Mouse (Mus musculus): ENCODE measurements around the gene Ralgapa1. TPM values are rescaled to one million over a fixed set of nuclear protein-coding genes. Genes with fewer than 3 reads are reported as not detected.

The Ralgapa1 gene
- 100 to 1,000 TPM; 112 to 126 TPM for total RNA-seq (2021)
- long read RNA-seq, experiment 1, full-length matches to known transcripts = 1 of 10 reads
- long read RNA-seq, experiment 1, partial matches to known transcripts = 6 of 10 reads
- long read RNA-seq, experiment 1, other reads (novel, unspliced or antisense) = 3 of 10 reads
- long read RNA-seq, experiment 2, full-length matches to known transcripts = 3 of 18 reads
- long read RNA-seq, experiment 2, partial matches to known transcripts = 5 of 18 reads
- long read RNA-seq, experiment 2, other reads (novel, unspliced or antisense) = 10 of 18 reads

GRCm38 (mm10) chr12:55820661-55821314, at the start of gene Ralgapa1:
Gene Ralgapa1 (minus strand): TSS chr12:55821167.
- intact Hi-C loops (cut with DNase I) = loop anchor here (5.0 kb wide), 1 partner anchor 43 kb away; no protein-coding TSS in a partner anchor

GRCm38 (mm10) chr12:55869622-55870322, 48.8 kb upstream of the Ralgapa1 start:
- no peak for DNase-seq (ENCODE audit: low spot score in 2 of 2)
- intact Hi-C loops (cut with DNase I) = no loop called here

More at GRCm38 (mm10) chr12:55820661-55821314, at the start of gene Ralgapa1:
- DNase-seq (ENCODE audit: low spot score in 2 of 2) = peak; percentile 87 to 93

GRCm38 (mm10) chr12:55867738-55868137, 46.8 kb upstream of the Ralgapa1 start:
- no peak for DNase-seq (ENCODE audit: low spot score in 2 of 2)
- intact Hi-C loops (cut with DNase I) = no loop called here

- intact Hi-C loops (cut with DNase I) = no loop called here
- no peak for DNase-seq (ENCODE audit: low spot score in 2 of 2)
Observed at GRCm38 (mm10) chr12:55860631-55861030, 39.7 kb upstream of the Ralgapa1 start.

GRCm38 (mm10) chr12:55859409-55860349, 38.7 kb upstream of the Ralgapa1 start:
- DNase-seq (ENCODE audit: low spot score in 2 of 2) = no peak
- intact Hi-C loops (cut with DNase I) = no loop called here

GRCm38 (mm10) chr12:55850650-55851049, 29.7 kb upstream of the Ralgapa1 start:
- intact Hi-C loops (cut with DNase I) = no loop called here
- DNase-seq (ENCODE audit: low spot score in 2 of 2) = no peak

GRCm38 (mm10) chr12:55847851-55848250, 26.9 kb upstream of the Ralgapa1 start:
- DNase-seq (ENCODE audit: low spot score in 2 of 2) = no peak
- intact Hi-C loops (cut with DNase I) = no loop called here

GRCm38 (mm10) chr12:55846741-55847140, 25.8 kb upstream of the Ralgapa1 start:
- intact Hi-C loops (cut with DNase I) = no loop called here
- no peak for DNase-seq (ENCODE audit: low spot score in 2 of 2)

- intact Hi-C loops (cut with DNase I) = loop anchor here (10.0 kb wide), 1 partner anchor 523 kb away; no protein-coding TSS in a partner anchor
- no peak for DNase-seq (ENCODE audit: low spot score in 2 of 2)
Observed at GRCm38 (mm10) chr12:55837495-55837894, 16.5 kb upstream of the Ralgapa1 start.

GRCm38 (mm10) chr12:55836199-55836951, 15.4 kb upstream of the Ralgapa1 start, which contains the start of gene Brms1l:
Gene Brms1l (plus strand): TSS chr12:55836324.
- peak; percentile 97 to 98 for DNase-seq (ENCODE audit: low spot score in 2 of 2)
- intact Hi-C loops (cut with DNase I) = loop anchor here (10.0 kb wide), 1 partner anchor 522 kb away; no protein-coding TSS in a partner anchor

DNA sequence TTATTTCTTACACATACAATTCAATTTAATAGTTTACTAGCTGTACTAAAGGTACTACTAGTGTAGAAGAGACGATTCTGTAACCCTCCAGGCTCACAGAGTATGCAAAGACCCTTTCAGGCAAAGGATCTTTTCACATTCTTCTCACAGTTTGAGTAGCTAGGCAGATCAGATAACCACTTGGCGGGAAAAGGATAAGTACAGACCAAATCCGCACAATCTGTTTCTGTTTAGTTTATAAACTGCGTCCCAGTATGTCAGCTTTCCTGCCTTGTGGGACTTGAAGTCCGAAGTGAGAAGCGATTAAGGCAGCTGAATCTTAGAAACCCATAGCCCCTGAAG, 14.9 kb upstream of the Ralgapa1 start:
- intact Hi-C loops (cut with DNase I) = loop anchor here (10.0 kb wide), 1 partner anchor 521 kb away; no protein-coding TSS in a partner anchor
- DNase-seq (ENCODE audit: low spot score in 2 of 2) = no peak

GRCm38 (mm10) chr12:55834891-55835290, 13.9 kb upstream of the Ralgapa1 start:
- intact Hi-C loops (cut with DNase I) = loop anchor here (5.0 to 10.0 kb wide), 2 partner anchors 318 to 520 kb away; no protein-coding TSS in a partner anchor
- DNase-seq (ENCODE audit: low spot score in 2 of 2) = no peak

DNA sequence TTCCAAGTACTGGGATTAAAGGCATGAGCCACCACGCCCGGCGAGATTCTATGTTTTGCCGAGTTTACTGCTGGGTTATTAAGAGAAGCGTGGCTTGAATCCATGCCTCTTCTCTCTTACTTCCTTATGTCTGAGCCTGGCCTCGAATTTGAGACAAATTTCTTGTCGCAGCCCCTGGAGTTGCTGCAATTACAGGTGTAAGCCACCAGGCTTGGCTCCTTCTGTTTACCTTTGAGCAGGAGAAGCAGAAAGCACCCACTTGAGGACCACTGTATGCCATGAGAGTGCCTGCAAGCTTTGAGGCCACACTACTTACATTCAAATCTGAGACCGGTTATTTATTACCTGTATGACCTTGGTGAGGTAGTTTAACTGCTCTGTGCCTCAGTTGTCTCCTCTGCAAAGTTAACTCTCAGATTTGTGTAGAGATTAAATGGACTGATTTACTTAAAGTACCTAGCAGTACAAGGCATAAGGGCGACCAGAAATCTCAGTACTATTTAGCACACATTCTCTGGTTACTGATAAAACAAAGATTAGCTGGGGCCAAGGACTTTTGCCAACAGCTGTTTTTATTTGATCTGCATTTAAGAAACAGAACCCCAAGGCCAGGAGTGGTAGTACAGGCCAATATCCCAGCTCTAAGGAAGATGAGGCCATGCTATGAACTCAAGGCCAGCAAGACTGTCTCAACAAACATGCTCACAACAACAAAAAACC, 13.1 kb upstream of the Ralgapa1 start:
- intact Hi-C loops (cut with DNase I) = loop anchor here (5.0 to 10.0 kb wide), 2 partner anchors 317 to 519 kb away; no protein-coding TSS in a partner anchor
- DNase-seq (ENCODE audit: low spot score in 2 of 2) = no peak

DNA sequence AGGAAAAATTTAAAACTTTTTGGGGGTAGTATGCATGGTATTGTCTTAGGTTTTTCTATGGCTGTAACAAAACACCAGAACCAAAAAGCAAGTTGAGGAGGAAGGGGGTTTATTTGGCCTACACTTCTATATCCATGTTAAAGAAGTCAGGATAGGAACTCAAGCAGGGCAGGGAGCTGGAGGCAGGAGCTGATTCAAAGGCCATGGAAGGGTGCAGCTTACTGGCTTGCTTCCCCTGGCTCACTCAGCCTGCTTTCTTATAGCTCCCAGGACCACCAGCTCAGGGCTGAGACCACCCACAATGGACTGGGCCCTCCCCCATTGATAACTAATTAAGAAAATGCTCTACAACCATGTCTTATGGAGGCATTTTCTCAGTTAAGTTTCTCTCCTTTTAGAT, 12.0 kb upstream of the Ralgapa1 start:
- DNase-seq (ENCODE audit: low spot score in 2 of 2) = no peak
- intact Hi-C loops (cut with DNase I) = loop anchor here (5.0 to 10.0 kb wide), 2 partner anchors 316 to 518 kb away; no protein-coding TSS in a partner anchor

DNA sequence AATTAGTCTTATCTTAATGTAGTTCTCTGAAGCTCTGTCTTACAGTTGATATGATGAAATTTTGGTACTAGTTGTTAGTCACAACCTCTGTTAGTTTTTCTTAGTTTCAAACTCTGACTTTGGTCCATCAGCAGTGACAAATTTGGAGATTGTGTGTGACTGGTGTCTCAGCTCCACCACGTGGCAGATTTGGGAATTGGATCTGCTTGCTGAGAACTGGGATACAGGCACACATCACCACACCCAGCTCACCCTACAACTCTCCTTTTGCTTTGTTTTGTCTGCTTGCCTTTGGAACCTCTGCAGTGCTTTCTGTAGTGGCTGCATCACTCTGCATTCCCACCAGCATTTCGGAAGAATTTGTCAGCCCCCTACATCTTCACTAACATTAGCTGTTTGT, 10.1 kb upstream of the Ralgapa1 start:
- peak; percentile 76 to 82 for DNase-seq (ENCODE audit: low spot score in 2 of 2)
- intact Hi-C loops (cut with DNase I) = loop anchor here (5.0 to 10.0 kb wide), 2 partner anchors 314 to 516 kb away; no protein-coding TSS in a partner anchor

GRCm38 (mm10) chr12:55825537-55825936, 4.6 kb upstream of the Ralgapa1 start:
- DNase-seq (ENCODE audit: low spot score in 2 of 2) = no peak
- intact Hi-C loops (cut with DNase I) = no loop called here

- intact Hi-C loops (cut with DNase I) = loop anchor here (5.0 kb wide), 1 partner anchor 47 kb away; no protein-coding TSS in a partner anchor
- no peak for DNase-seq (ENCODE audit: low spot score in 2 of 2)
Observed at GRCm38 (mm10) chr12:55824027-55824426, 3.1 kb upstream of the Ralgapa1 start.
